Comparison of ENCODE assay signal across 8 mouse cellular contexts in the genomic region with DNA sequence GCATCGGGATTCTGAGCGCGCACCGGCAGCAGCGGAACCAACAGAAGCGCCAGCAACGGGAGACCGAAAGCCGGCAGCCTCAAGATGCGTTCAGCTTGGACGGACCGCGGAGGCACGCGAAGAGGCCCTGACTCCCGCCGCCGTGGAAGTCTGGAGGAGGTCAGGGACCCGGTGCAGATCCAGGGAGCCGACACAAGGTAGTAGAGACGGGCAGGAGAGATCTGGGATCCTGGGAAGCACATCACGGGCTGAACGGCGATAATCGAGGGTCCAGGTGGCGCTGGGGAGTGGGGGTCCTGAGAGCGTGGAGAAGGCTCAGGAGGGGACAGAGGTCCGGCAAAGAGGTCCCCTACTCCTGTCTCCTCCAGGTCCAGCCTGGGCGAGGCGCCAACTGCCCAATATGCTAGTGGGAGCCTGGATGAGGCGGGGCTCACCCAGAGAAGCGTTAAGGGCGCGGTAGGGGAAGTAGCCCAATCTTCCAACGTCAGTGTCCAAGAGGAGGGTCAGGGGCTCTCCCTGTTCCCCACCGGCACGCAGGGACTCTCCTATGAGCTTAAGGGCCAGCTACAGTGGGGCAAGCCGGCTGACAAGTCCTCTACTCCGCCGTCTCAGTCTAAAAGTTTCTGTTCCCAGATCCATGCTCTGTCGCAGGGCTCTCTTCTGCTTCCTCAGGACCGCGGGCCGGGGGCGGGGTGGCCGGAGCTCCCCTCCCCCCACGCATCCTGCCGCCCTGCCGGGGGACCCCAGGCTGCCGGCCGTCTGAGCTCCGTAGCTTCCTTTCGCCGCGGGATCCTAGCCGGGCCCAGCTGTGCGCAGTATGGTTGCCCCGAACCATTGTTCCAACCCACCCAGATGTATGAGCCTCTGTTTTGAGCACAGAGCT. TPM values are rescaled to one million over a fixed set of nuclear protein-coding genes. Genes with fewer than 3 reads are reported as not detected.
DNase-seq lines count a peak whose midpoint lies in the region; ATAC-seq and TF ChIP-seq lines count a peak whose summit lies in the region.

TSS of gene Mmp25 (minus strand) at position 665 of the 883 bp plus-strand sequence.

- H3K4me3 ChIP-seq in gastrocnemius, adult 2 months: peak within 1 kb of the TSS; percentile 65
- H3K4me3 ChIP-seq in heart, postnatal 0 days (ENCODE audit: low read depth, low read length): peak within 1 kb of the TSS; percentile 53
- peak within 1 kb of the TSS; percentile 35 to 37; a peak in 3 of 4 replicates for H3K4me3 ChIP-seq in liver, embryonic 14.5 days (ENCODE audit: insufficient read depth in 1 of 2, low read depth in 2 of 2, low read length in 2 of 2)
- peak within 1 kb of the TSS; percentile 40 for H3K4me3 ChIP-seq in stomach, embryonic 14.5 days (ENCODE audit: low read depth, low read length)

- H3K36me3 ChIP-seq in heart, postnatal 0 days (replicated peaks; ENCODE audit: control insufficient read depth, insufficient read depth, low read length): no peaks in the 10 kb centered on the region
- H3K36me3 ChIP-seq in liver, embryonic 14.5 days (replicated peaks; ENCODE audit: control insufficient read depth, insufficient read depth, low read depth): no peaks in the 10 kb centered on the region
- H3K36me3 ChIP-seq in stomach, embryonic 14.5 days (ENCODE audit: control insufficient read depth, insufficient read depth, low read length): no peaks in the 10 kb centered on the region

- H3K4me1 ChIP-seq in heart, postnatal 0 days (ENCODE audit: control insufficient read depth, insufficient read depth): peaks cover 8% of the 10 kb centered on the region; the same call in 1 of the 2 replicates
- no peaks in the 10 kb centered on the region for H3K4me1 ChIP-seq in liver, embryonic 14.5 days (replicated peaks; ENCODE audit: control insufficient read depth in 2 of 2, insufficient read depth in 2 of 2, low read length in 1 of 2)
- H3K4me1 ChIP-seq in stomach, embryonic 14.5 days (ENCODE audit: control insufficient read depth, insufficient read depth, low read length): no peaks in the 10 kb centered on the region

- H3K4me2 ChIP-seq in heart, postnatal 0 days (ENCODE audit: low read depth, low read length): peak within 1 kb of the TSS; percentile 84
- H3K4me2 ChIP-seq in liver, embryonic 14.5 days (ENCODE audit: low read depth): peak within 1 kb of the TSS; percentile 51
- H3K4me2 ChIP-seq in stomach, embryonic 14.5 days (replicated peaks; ENCODE audit: low read depth, low read length): peak within 1 kb of the TSS; percentile 89

- DNase-seq in gastrocnemius, adult 2 months: no peak
- no peak for DNase-seq in gastrocnemius, postnatal 36 days
- peak; percentile 41 for DNase-seq in R1 (ENCODE audit: low read depth, low spot score)
- DNase-seq in heart, postnatal 0 days (ENCODE audit: low spot score): no peak
- no peak for DNase-seq in liver, embryonic 14.5 days (ENCODE audit: low read depth in 3 of 3, low spot score in 3 of 3)
- no peak for DNase-seq in natural killer cell, adult 2 months (ENCODE audit: low spot score in 2 of 2)
- DNase-seq in ovary, postnatal 36 days (ENCODE audit: low spot score): no peak

- H3K27me3 ChIP-seq in heart, postnatal 0 days (ENCODE audit: control insufficient read depth, insufficient read depth, low read length): peaks cover 13% of the 10 kb centered on the region
- H3K27me3 ChIP-seq in liver, embryonic 14.5 days (ENCODE audit: control insufficient read depth, insufficient read depth, low read length): peaks cover 21% of the 10 kb centered on the region
- no peaks in the 10 kb centered on the region for H3K27me3 ChIP-seq in stomach, embryonic 14.5 days (ENCODE audit: control insufficient read depth, insufficient read depth, low read length)

- TF ChIP-seq CTCF in gastrocnemius, adult 2 months (IDR thresholded peaks at IDR 0.05): no peak
- TF ChIP-seq CTCF in heart, postnatal 0 days (IDR thresholded peaks at IDR 0.05; ENCODE audit: low read depth): no peak
- TF ChIP-seq CTCF in liver, embryonic 14.5 days (IDR thresholded peaks at IDR 0.05; ENCODE audit: low read depth): no peak

- no peak within 1 kb of the TSS for H3K27ac ChIP-seq in gastrocnemius, adult 2 months
- H3K27ac ChIP-seq in heart, postnatal 0 days (ENCODE audit: low read depth): no peak within 1 kb of the TSS
- H3K27ac ChIP-seq in liver, embryonic 14.5 days: no peak within 1 kb of the TSS
- no peak within 1 kb of the TSS for H3K27ac ChIP-seq in stomach, embryonic 14.5 days (ENCODE audit: low read length)

- no peak for TF ChIP-seq EP300 in heart, postnatal 0 days (IDR thresholded peaks at IDR 0.05; ENCODE audit: low read depth)
- no peak for TF ChIP-seq EP300 in liver, embryonic 14.5 days (IDR thresholded peaks at IDR 0.05; ENCODE audit: low read depth)

- WGBS in heart, postnatal 0 days: 2% methylated on average over 58 of the region's 58 CpGs
- 2% methylated on average over 58 of the region's 58 CpGs for WGBS in liver, embryonic 14.5 days (ENCODE audit: insufficient replicate concordance)
- under 1% methylated on average over 58 of the region's 58 CpGs for WGBS in stomach, embryonic 14.5 days

- H3K9ac ChIP-seq in heart, postnatal 0 days (replicated peaks; ENCODE audit: low read depth, low read length): peak within 1 kb of the TSS; percentile 43
- H3K9ac ChIP-seq in liver, embryonic 14.5 days (replicated peaks): no peak within 1 kb of the TSS
- H3K9ac ChIP-seq in stomach, embryonic 14.5 days (replicated peaks; ENCODE audit: low read depth, low read length): peak within 1 kb of the TSS; percentile 30

- intact Hi-C loops in gastrocnemius, adult 2 months (cut with DNase I): no loop called here
- intact Hi-C loops in gastrocnemius, postnatal 36 days (cut with DNase I): no loop called here

- no peaks in the 10 kb centered on the region for H3K9me3 ChIP-seq in heart, postnatal 0 days (replicated peaks; ENCODE audit: control insufficient read depth, low read length)
- H3K9me3 ChIP-seq in liver, embryonic 14.5 days (ENCODE audit: control insufficient read depth, low read length): no peaks in the 10 kb centered on the region
- H3K9me3 ChIP-seq in stomach, embryonic 14.5 days (ENCODE audit: control insufficient read depth, low read depth, low read length): no peaks in the 10 kb centered on the region

- ATAC-seq in heart, postnatal 0 days (ENCODE audit: insufficient read depth, low read depth): peak; percentile 24; the same call in 1 of the 2 replicates
- ATAC-seq in liver, embryonic 14.5 days (ENCODE audit: insufficient read depth): no peak
- peak; percentile 38; the same call in 1 of the 2 replicates for ATAC-seq in stomach, embryonic 14.5 days (ENCODE audit: insufficient number of reproducible peaks, insufficient read depth, low FRiP score, low read depth)

RNA-seq across cellular contexts. Expression of gene Mmp25, which starts in this region (rescaled TPM):
- total RNA-seq in gastrocnemius, adult 2 months (2021): under 1 TPM in 1 of 2 experiments, not detected in 1; 0.06 TPM
- total RNA-seq in gastrocnemius, postnatal 36 days (2021): not detected
- 0.19 and 0.88 TPM in 2 replicates for total RNA-seq in heart, postnatal 0 days (2014; rRNA removed; ENCODE audit: low replicate concordance)
- 0.15 and 0.25 TPM in 2 replicates for polyA plus RNA-seq in heart, postnatal 0 days (2015; fragmentation: Nextera tagmentation; extraction: Ambion mirVana)
- 0.11 and 0.12 TPM in 2 replicates for polyA plus RNA-seq in liver, embryonic 14.5 days (2012; rRNA removed)
- polyA plus RNA-seq in liver, embryonic 14.5 days (2014; fragmentation: Nextera tagmentation; extraction: Ambion mirVana): 0.11 TPM in 1 of 2 replicates, not detected in the other
- polyA plus RNA-seq in stomach, embryonic 14.5 days (2014; fragmentation: Nextera tagmentation; extraction: Ambion mirVana): 0.74 and 0.77 TPM in 2 replicates

Comparison
In these comparisons a context has a peak if more than half of its experiments do, and no peak if none do; other contexts are left out.
1. Peak in ATAC-seq, H3K4me3 ChIP-seq, H3K9ac ChIP-seq and H3K4me2 ChIP-seq in heart, postnatal 0 days; RNA of the gene not detected or under 1 TPM.
2. Peak in ATAC-seq, H3K4me3 ChIP-seq, H3K9ac ChIP-seq and H3K4me2 ChIP-seq in stomach, embryonic 14.5 days; RNA of the gene not detected or under 1 TPM.